Comparison of ENCODE assay signal across 16 mouse cellular contexts in genomic region chr11:77903761-77904160, GRCm38 (mm10). TPM values are rescaled to one million over a fixed set of nuclear protein-coding genes. Genes with fewer than 3 reads are reported as not detected.
DNase-seq lines count a peak whose midpoint lies in the region; ATAC-seq and TF ChIP-seq lines count a peak whose summit lies in the region.
"Had no signal": no experiment of that assay in that cellular context is flagged by ENCODE, and none has a peak within 500 bp of the region (broad histone marks: within the 10 kb centered on the region; RNA-seq: fewer than 3 reads in every experiment).

No protein-coding gene starts in this region.

- ATAC-seq in lung, embryonic 14.5 days (ENCODE audit: insufficient read depth) = 0 out of 2 replicates have a peak, but pooled peaks have one; percentile 18
- ATAC-seq in forebrain, postnatal 0 days = 0 out of 2 replicates have a peak, but pooled peaks have one; percentile 28
- ATAC-seq in midbrain, embryonic 16.5 days = no peak

- 17% methylated on average over 3 of the region's 3 CpGs for WGBS in lung, embryonic 14.5 days
- WGBS in forebrain, postnatal 0 days = 22% methylated on average over 3 of the region's 3 CpGs
- WGBS in midbrain, embryonic 16.5 days = 28% methylated on average over 3 of the region's 3 CpGs

- H3K9me3 ChIP-seq in lung, embryonic 14.5 days (ENCODE audit: low read depth, low read length) = no peaks in the 10 kb centered on the region
- H3K9me3 ChIP-seq in forebrain, postnatal 0 days (ENCODE audit: low read length) = no peaks in the 10 kb centered on the region
- H3K9me3 ChIP-seq in midbrain, embryonic 16.5 days (replicated peaks; ENCODE audit: control insufficient read depth, low read length, poor library complexity, severe bottlenecking) = no peaks in the 10 kb centered on the region
- H3K9me3 ChIP-seq: heart, embryonic 13.5 days; limb, embryonic 15.5 days; neural tube, embryonic 12.5 days had no signal

- peak; percentile 51 to 66 for DNase-seq in cerebellum, postnatal 10 days
- DNase-seq in cerebellum, adult 8-10 months = no peak
- peak; percentile 61 for DNase-seq in lung, embryonic 14.5 days
- no peak for DNase-seq in lung, postnatal 10 days
- no peak for DNase-seq in forebrain, postnatal 0 days
- DNase-seq in left cerebral cortex, postnatal 36 days (ENCODE audit: low spot score in 2 of 2) = no peak
- DNase-seq in left cerebral cortex, adult 9 months (ENCODE audit: low spot score in 2 of 2) = no peak
- DNase-seq: adrenal gland, postnatal 25 days; cerebellum, adult 9-11 months; kidney, adult 2 months; layer of hippocampus, adult 9-11 months had no signal

- no peaks in the 10 kb centered on the region for H3K36me3 ChIP-seq in lung, embryonic 14.5 days (ENCODE audit: insufficient read depth)
- no peaks in the 10 kb centered on the region for H3K36me3 ChIP-seq in forebrain, postnatal 0 days (ENCODE audit: insufficient read depth)
- no peaks in the 10 kb centered on the region for H3K36me3 ChIP-seq in midbrain, embryonic 16.5 days (ENCODE audit: control insufficient read depth, insufficient read depth, low read length)
- H3K36me3 ChIP-seq: heart, embryonic 13.5 days; limb, embryonic 15.5 days; neural tube, embryonic 12.5 days had no signal

- intact Hi-C loops in left cerebral cortex, postnatal 36 days (cut with DNase I) = no loop called here

- no peak overlapping the region for H3K4me3 ChIP-seq in lung, embryonic 14.5 days (ENCODE audit: low read depth, low read length)
- no peak overlapping the region for H3K4me3 ChIP-seq in forebrain, postnatal 0 days (ENCODE audit: low read depth, low read length)
- no peak overlapping the region for H3K4me3 ChIP-seq in midbrain, embryonic 16.5 days (ENCODE audit: low read depth, low read length)
- H3K4me3 ChIP-seq: heart, embryonic 13.5 days; limb, embryonic 15.5 days; neural tube, embryonic 12.5 days had no signal

- H3K27ac ChIP-seq in lung, embryonic 14.5 days (ENCODE audit: low read depth) = peak overlapping the region; percentile 9; the same call in 1 of the 2 replicates
- H3K27ac ChIP-seq in forebrain, postnatal 0 days (ENCODE audit: low read depth, low read length) = peak overlapping the region; percentile 64
- H3K27ac ChIP-seq in midbrain, embryonic 16.5 days (ENCODE audit: low read length) = peak overlapping the region; percentile 56
- H3K27ac ChIP-seq: heart, embryonic 13.5 days; limb, embryonic 15.5 days; neural tube, embryonic 12.5 days had no signal

- no peak overlapping the region for H3K4me2 ChIP-seq in lung, embryonic 14.5 days
- H3K4me2 ChIP-seq in forebrain, postnatal 0 days (ENCODE audit: low read depth) = no peak overlapping the region
- H3K4me2 ChIP-seq in midbrain, embryonic 16.5 days (ENCODE audit: low read length) = no peak overlapping the region
- H3K4me2 ChIP-seq: heart, embryonic 13.5 days; limb, embryonic 15.5 days; neural tube, embryonic 12.5 days had no signal

- no peaks in the 10 kb centered on the region for H3K27me3 ChIP-seq in lung, embryonic 14.5 days (ENCODE audit: insufficient read depth, low read length)
- H3K27me3 ChIP-seq in forebrain, postnatal 0 days (ENCODE audit: insufficient read depth, low read length) = no peaks in the 10 kb centered on the region
- no peaks in the 10 kb centered on the region for H3K27me3 ChIP-seq in midbrain, embryonic 16.5 days (ENCODE audit: control insufficient read depth, insufficient read depth, low read depth, low read length)

- peak; percentile 19 for TF ChIP-seq CTCF in lung, embryonic 14.5 days (IDR thresholded peaks at IDR 0.05; ENCODE audit: low read depth)
- peak; percentile 40 for TF ChIP-seq CTCF in forebrain, postnatal 0 days (IDR thresholded peaks at IDR 0.05; ENCODE audit: low read depth)

- peaks cover 17% of the 10 kb centered on the region; the same call in 1 of the 2 replicates for H3K4me1 ChIP-seq in lung, embryonic 14.5 days (ENCODE audit: insufficient read depth)
- peaks cover 22% of the 10 kb centered on the region; the same call in 1 of the 2 replicates for H3K4me1 ChIP-seq in forebrain, postnatal 0 days (ENCODE audit: insufficient read depth)
- H3K4me1 ChIP-seq in midbrain, embryonic 16.5 days (ENCODE audit: control insufficient read depth, insufficient read depth, low read length) = peaks cover 33% of the 10 kb centered on the region

- H3K9ac ChIP-seq in lung, embryonic 14.5 days = no peak overlapping the region
- no peak overlapping the region for H3K9ac ChIP-seq in forebrain, postnatal 0 days
- H3K9ac ChIP-seq in midbrain, embryonic 16.5 days (ENCODE audit: low read depth, low read length) = 0 out of 2 replicates have a peak overlapping the region, but pooled peaks have one; percentile 17
- H3K9ac ChIP-seq: heart, embryonic 13.5 days; limb, embryonic 15.5 days; neural tube, embryonic 12.5 days had no signal

RNA-seq across cellular contexts. Expression of gene Pipox, which starts 9.9 kb away (rescaled TPM):
- 0.88 and 1.6 TPM in 2 replicates for polyA plus RNA-seq in lung, embryonic 14.5 days (2014; fragmentation: Nextera tagmentation; extraction: Ambion mirVana)
- 3.8 and 6.8 TPM in 2 replicates for total RNA-seq in forebrain, postnatal 0 days (2014; rRNA removed)
- polyA plus RNA-seq in forebrain, postnatal 0 days (2015; fragmentation: Nextera tagmentation; extraction: Ambion mirVana) = 3.7 and 4.2 TPM in 2 replicates
- polyA plus RNA-seq in midbrain, embryonic 16.5 days (2015; fragmentation: Nextera tagmentation; extraction: Ambion mirVana) = 6.0 and 7.5 TPM in 2 replicates
- total RNA-seq in left cerebral cortex, postnatal 36 days (2021) = 1 to 10 TPM in 1 of 2 experiments, under 1 TPM in 1; 0.25 to 1.4 TPM
- total RNA-seq: gastrocnemius, adult 8-10 months had no signal

RNA-seq across cellular contexts. Expression of gene Sez6, which starts 26.8 kb away (rescaled TPM):
- polyA plus RNA-seq in lung, embryonic 14.5 days (2014; fragmentation: Nextera tagmentation; extraction: Ambion mirVana) = 0.05 and 0.22 TPM in 2 replicates
- total RNA-seq in forebrain, postnatal 0 days (2014; rRNA removed) = 150 and 194 TPM in 2 replicates
- 183 and 214 TPM in 2 replicates for polyA plus RNA-seq in forebrain, postnatal 0 days (2015; fragmentation: Nextera tagmentation; extraction: Ambion mirVana)
- 140 and 146 TPM in 2 replicates for polyA plus RNA-seq in midbrain, embryonic 16.5 days (2015; fragmentation: Nextera tagmentation; extraction: Ambion mirVana)
- total RNA-seq in left cerebral cortex, postnatal 36 days (2021) = 100 to 1,000 TPM; 150 to 165 TPM

Comparison
In these comparisons a context has a peak if more than half of its experiments do, and no peak if none do; other contexts are left out.
1. DNase-seq: peak in cerebellum, postnatal 10 days (2 of 2) and lung, embryonic 14.5 days (single experiment); none in cerebellum, adult 8-10 months (single experiment), lung, postnatal 10 days (single experiment), forebrain, postnatal 0 days (single experiment), left cerebral cortex, postnatal 36 days (0 of 2) and left cerebral cortex, adult 9 months (0 of 2).
2. H3K27ac ChIP-seq: peak in every context shown above with its lines; median percentile 64 in forebrain, postnatal 0 days; 56 in midbrain, embryonic 16.5 days; 9 in lung, embryonic 14.5 days.
3. RNA of gene Sez6, which starts 26.8 kb away (polyA plus RNA-seq): 183 to 214 TPM in forebrain, postnatal 0 days and 140 to 146 TPM in midbrain, embryonic 16.5 days; 0.05 to 0.22 TPM in lung, embryonic 14.5 days; every median in the first group is over 100 times any median in the second.